Mouse (Mus musculus) limb, embryonic 14.5 days (tissue): ENCODE data around the gene Slit2. TPM values are rescaled to one million over a fixed set of nuclear protein-coding genes. Genes with fewer than 3 reads are reported as not detected.

Experiments used
- ATAC-seq: fragments of 200-750 bp; cut with Nextera tagmentation; 2 replicates; pipeline ENCODE4 v1.8.0; 2017; ENCODE audit warnings: low read depth, moderate number of reproducible peaks, moderate TSS enrichment; ENCODE audit not compliant: low FRiP score
- DNase-seq: peaks from one replicate; pipeline ENCODE4 v3.0.0-alpha.2; 2015; ENCODE audit warnings: low spot score
- H3K27ac ChIP-seq: fragments of 300-500 bp; sonication (generic); replicated peaks from 2 replicates; pipeline ENCODE4 v1.5.1; 2014; ENCODE audit warnings: low read depth, mild to moderate bottlenecking, low read length, moderate library complexity, mixed read lengths
- H3K27me3 ChIP-seq: fragments of 300-500 bp; sonication (generic); 2 replicates; pipeline ENCODE4 v1.6.1; 2014; ENCODE audit warnings: low read length, mixed read lengths; ENCODE audit not compliant: control insufficient read depth, insufficient read depth
- H3K36me3 ChIP-seq: fragments of 300-500 bp; sonication (generic); 2 replicates; pipeline ENCODE4 v1.6.1; 2014; ENCODE audit warnings: mild to moderate bottlenecking, low read length, moderate library complexity, mixed read lengths; ENCODE audit not compliant: control insufficient read depth, insufficient read depth
- H3K4me1 ChIP-seq: fragments of 300-500 bp; sonication (generic); 2 replicates; pipeline ENCODE4 v1.6.1; 2014; ENCODE audit warnings: antibody characterized with exemption, low read length, mixed read lengths; ENCODE audit not compliant: control insufficient read depth, insufficient read depth
- H3K4me2 ChIP-seq: fragments of 300-500 bp; sonication (generic); replicated peaks from 2 replicates; pipeline ENCODE4 v1.6.1; 2014; ENCODE audit warnings: low read depth, mild to moderate bottlenecking, low read length, moderate library complexity; ENCODE audit not compliant: severe bottlenecking
- H3K4me3 ChIP-seq: fragments of 300-500 bp; sonication (generic); replicated peaks from 2 replicates; pipeline ENCODE4 v1.5.1; 2014; ENCODE audit warnings: low read length
- H3K9ac ChIP-seq: fragments of 300-500 bp; sonication (generic); 2 replicates; pipeline ENCODE4 v1.6.1; 2014; ENCODE audit warnings: mild to moderate bottlenecking, low read depth, low read length, moderate library complexity; ENCODE audit not compliant: severe bottlenecking
- H3K9me3 ChIP-seq: fragments of 300-500 bp; sonication (generic); 2 replicates; pipeline ENCODE4 v1.6.1; 2016; ENCODE audit warnings: low read length; ENCODE audit not compliant: control insufficient read depth
- POLR2A ChIP-seq: fragments of 200-500 bp; IDR thresholded peaks from 2 replicates; pipeline ENCODE4 v1.8.0; 2012; ENCODE audit warnings: inconsistent platforms, mild to moderate bottlenecking, moderate library complexity, borderline replicate concordance; ENCODE audit not compliant: insufficient read depth, insufficient read length; ENCODE audit errors: extremely low read depth
- WGBS: fragments of 180-500 bp; shearing (Covaris S2); extraction: QIAGEN DNeasy Blood & Tissue Kit; methylation state at CpG from one replicate; pipeline ENCODE4 v1.1.7; 2014; 5-methylcytosine and 5-hydroxymethylcytosine counted together
- polyA plus RNA-seq, 2 experiments: library from polyadenylated mRNA; depleted of rRNA in 1 of 2; stranded (reverse) in 1 of 2; unstranded in 1 of 2; fragments of >200 nt; fragmentation: Nextera tagmentation in 1 of 2; extraction: Ambion mirVana in 1 of 2; gene quantifications; 2 replicates each; pipeline versions ENCODE4 v1.2.1 to v1.2.3; 2012 to 2014

The Slit2 gene
- polyA plus RNA-seq, 2 experiments: 19.9 to 26.3 TPM

DNA sequence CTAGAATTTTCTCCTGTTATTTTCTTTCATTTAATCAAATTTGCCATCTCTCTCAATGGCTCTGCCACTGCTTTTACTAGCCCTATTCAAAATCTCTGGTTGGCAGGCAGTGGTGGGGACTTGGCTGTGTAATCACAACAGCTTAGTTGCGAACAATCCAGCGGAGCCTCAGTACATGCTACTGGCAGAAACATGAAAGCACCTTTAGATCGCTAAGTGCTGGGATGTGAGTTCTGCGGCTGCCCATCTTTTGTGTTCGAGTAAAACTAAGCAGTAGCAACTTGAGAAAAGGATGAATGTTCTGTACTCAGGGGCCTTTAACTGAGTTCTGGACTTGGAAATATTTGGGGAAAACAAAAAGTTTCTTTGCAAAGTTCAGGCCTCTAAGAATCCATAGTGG, 139.7 kb downstream of the Slit2 start:
- no peak overlapping the region for H3K9ac ChIP-seq
- H3K4me3 ChIP-seq: no peak overlapping the region
- H3K4me1 ChIP-seq: no peaks in the 10 kb centered on the region
- WGBS: 85% methylated on average over 5 of the region's 5 CpGs
- no peaks in the 10 kb centered on the region for H3K9me3 ChIP-seq
- no peak overlapping the region for H3K4me2 ChIP-seq
- H3K27ac ChIP-seq: no peak overlapping the region
- no peaks in the 10 kb centered on the region for H3K27me3 ChIP-seq
- TF ChIP-seq POLR2A: no peak
- H3K36me3 ChIP-seq: no peaks in the 10 kb centered on the region
- DNase-seq: no peak
- no peak for ATAC-seq

DNA sequence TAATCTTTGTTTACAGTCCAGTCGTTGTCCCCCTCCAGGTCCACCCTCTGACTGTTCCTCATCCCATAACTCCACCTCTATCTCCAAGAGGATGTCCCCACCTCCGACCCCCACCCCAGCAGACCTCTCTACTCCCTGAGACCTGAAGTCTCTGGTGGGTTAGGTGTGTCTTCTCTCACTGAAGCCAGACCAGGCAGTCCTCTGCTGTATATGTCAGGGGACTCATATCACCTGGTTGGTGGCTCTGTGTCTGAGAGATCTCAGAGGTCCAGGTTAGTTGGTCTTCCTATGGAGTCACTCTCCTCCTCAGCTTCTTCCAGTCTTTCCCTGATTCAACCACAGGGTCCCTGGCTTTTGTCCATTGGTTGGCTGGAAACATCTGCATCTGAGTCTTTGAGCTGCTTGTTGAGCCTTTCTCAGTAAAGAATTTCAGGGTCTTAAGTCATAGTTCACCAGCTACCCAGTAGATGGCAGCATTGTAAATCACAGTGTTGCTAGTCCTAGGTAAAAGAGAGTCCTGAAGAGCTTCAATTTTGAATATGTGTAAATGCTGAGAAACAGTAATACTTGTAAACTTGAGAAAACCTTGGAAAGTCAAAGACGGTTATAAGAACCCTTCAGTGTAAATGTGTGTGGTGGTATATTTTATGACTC, 143.0 kb downstream of the Slit2 start:
- Histone ChIP-seq H3K9ac (no peak overlapping the region), H3K36me3 (no peaks in the 10 kb centered on the region), H3K27ac (no peak overlapping the region), H3K9me3 (no peaks in the 10 kb centered on the region), H3K4me3 (no peak overlapping the region), H3K4me1 (no peaks in the 10 kb centered on the region), H3K4me2 (no peak overlapping the region), H3K27me3 (no peaks in the 10 kb centered on the region)
- DNase-seq (peak; percentile 72), ATAC-seq (no peak)
- WGBS: 73% methylated on average over 3 of the region's 3 CpGs
- no peak for TF ChIP-seq POLR2A

DNA sequence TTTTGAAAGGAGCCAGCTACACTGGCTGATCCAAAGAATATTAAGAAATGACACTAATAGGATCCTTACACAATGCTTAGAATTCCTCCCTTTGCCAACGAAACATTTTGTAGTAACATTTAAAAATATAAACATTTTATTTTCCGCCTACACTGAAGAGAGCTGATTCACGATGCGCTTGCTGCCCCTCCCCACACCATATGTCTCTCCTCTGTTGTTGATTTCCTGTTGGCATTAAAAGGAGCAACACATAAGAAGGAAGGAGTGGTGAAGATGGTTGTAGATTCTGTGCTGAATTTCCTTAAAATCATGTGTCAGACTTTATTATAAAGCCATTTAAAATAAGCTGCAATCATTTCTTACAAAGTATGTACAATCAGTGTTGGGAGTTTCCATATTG, 147.0 kb downstream of the Slit2 start:
- no peak for DNase-seq
- Histone ChIP-seq H3K36me3 (no peaks in the 10 kb centered on the region), H3K9ac (no peak overlapping the region), H3K4me1 (no peaks in the 10 kb centered on the region), H3K27me3 (no peaks in the 10 kb centered on the region), H3K4me3 (no peak overlapping the region), H3K9me3 (no peaks in the 10 kb centered on the region), H3K27ac (no peak overlapping the region), H3K4me2 (no peak overlapping the region)
- ATAC-seq: no peak
- 88% methylated on average over 4 of the region's 4 CpGs for WGBS
- no peak for TF ChIP-seq POLR2A

DNA sequence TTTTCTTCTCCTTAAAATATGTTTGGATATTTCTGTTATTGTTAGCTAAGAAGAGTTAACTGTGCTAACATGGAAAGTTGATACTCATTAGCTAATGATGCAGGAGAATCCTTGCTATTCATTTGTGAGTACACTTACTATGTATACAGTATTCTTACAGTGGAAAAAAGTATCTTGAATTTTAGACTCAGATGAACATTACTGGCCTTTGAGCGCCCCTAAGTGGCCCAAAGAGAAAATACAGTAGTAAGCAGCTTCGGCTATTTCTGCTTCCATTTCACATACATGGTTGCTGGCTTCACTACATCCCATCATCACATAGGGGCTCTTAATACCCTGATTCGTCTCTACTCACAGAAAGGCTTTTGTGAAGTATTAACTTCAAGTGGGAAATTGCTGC, 153.6 kb downstream of the Slit2 start:
- Histone ChIP-seq H3K27me3 (no peaks in the 10 kb centered on the region), H3K9me3 (no peaks in the 10 kb centered on the region), H3K9ac (no peak overlapping the region), H3K36me3 (no peaks in the 10 kb centered on the region), H3K4me1 (peaks cover 3% of the 10 kb centered on the region; the same call in 1 of the 2 replicates), H3K4me2 (no peak overlapping the region), H3K4me3 (no peak overlapping the region), H3K27ac (no peak overlapping the region)
- WGBS: 27% methylated on average over 3 of the region's 3 CpGs
- TF ChIP-seq POLR2A: no peak
- ATAC-seq (no peak), DNase-seq (peak; percentile 58)

DNA sequence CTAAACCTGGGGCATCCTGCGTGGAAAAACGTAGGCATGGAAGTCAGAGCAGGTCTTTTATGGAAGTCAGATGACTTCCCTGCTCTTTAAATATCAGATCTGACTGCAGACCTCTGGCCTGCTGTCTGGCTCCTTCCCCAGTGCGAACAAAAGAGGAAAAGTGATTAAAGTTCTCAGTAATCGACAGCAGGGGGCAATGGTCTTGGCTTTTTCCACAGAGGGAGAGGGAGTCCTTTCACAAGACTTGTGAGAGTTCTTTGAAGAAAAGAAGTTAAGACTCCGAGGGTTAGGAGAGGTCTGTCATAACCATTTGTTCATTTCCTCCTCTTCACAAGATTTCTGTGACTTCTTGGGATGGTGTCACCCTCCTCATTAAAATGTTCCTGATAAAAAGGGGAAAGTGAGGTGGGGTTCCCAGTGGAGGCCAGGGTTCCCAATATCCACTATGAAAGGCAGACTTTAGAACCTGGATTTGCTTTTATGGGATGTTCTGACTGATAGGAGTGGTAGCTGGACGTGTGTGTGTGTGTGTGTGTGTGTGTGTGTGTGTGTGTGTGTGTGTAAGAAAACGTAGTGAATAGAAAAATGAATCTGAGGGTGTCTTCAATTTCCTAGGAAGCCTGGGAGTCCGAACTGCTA, 156.0 kb downstream of the Slit2 start:
- Histone ChIP-seq H3K4me1 (peaks cover 3% of the 10 kb centered on the region; the same call in 1 of the 2 replicates), H3K27me3 (no peaks in the 10 kb centered on the region), H3K9ac (no peak overlapping the region), H3K4me2 (no peak overlapping the region), H3K4me3 (no peak overlapping the region), H3K9me3 (no peaks in the 10 kb centered on the region), H3K27ac (no peak overlapping the region), H3K36me3 (no peaks in the 10 kb centered on the region)
- no peak for TF ChIP-seq POLR2A
- DNase-seq (peak; percentile 16), ATAC-seq (no peak)
- 20% methylated on average over 8 of the region's 8 CpGs for WGBS

DNA sequence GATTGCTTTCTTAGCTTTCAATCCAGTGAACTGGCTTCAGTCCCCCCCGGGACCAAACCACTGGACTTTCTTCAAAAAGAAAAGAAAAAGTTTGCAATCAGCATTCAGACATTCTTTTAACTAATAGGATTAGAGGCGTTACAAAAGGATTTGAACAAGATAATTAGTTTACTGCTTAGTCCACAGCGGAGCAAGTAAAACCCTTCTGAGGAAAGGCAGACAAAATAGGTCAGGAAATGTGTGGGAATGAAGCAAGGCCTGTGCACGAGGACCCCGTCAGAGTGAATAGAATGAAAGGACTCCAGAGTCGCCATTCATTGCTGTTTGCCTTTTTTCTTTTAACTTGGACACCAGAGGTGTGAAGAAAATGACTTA, 156.5 kb downstream of the Slit2 start:
- DNase-seq (no peak), ATAC-seq (no peak)
- H3K9ac ChIP-seq: no peak overlapping the region
- no peak overlapping the region for H3K4me3 ChIP-seq
- WGBS: 40% methylated on average over 6 of the region's 6 CpGs
- H3K36me3 ChIP-seq: no peaks in the 10 kb centered on the region
- H3K27me3 ChIP-seq: no peaks in the 10 kb centered on the region
- H3K4me2 ChIP-seq: no peak overlapping the region
- no peak overlapping the region for H3K27ac ChIP-seq
- peaks cover 3% of the 10 kb centered on the region; the same call in 1 of the 2 replicates for H3K4me1 ChIP-seq
- no peaks in the 10 kb centered on the region for H3K9me3 ChIP-seq
- TF ChIP-seq POLR2A: no peak
